Mouse (Mus musculus): ENCODE measurements around the gene Efcab12. TPM values are rescaled to one million over a fixed set of nuclear protein-coding genes. Genes with fewer than 3 reads are reported as not detected.
"Not testable (repeated sequence)": the region's sequence is repeated elsewhere in the genome, so short reads cannot be mapped to it uniquely, and the experiment has no call there.

Efcab12 gene
- total and polyA plus RNA-seq, 3 experiments: 0.04 to 0.54 (median 0.12) TPM

DNA sequence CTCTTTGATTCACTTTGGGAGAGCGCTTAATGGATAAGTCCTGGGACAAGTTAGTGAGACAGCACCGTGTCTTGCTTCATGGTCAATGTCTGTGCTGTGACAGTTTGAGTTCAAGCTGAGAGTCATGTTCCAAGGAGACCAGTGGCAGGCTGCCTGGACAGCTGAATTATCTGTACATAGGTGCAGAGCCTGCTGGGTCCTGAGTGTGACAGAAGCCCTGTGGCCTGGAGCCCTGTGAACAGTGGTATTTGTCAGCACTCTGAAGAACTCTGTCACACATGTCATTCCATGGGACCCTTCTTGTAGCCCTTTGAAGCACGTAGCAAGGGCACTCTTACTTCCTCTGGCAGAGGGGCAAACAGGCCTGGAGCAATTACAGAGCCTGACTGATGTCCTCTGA lies 28.9 kb upstream of the Efcab12 start:
- in situ Hi-C loops (cut with MboI; ENCODE audit: low pct_ligation_motif_present, low pct_unique_long_range_greater_than_20kb, low sequenced_read_pairs); dilution Hi-C loops (cut with MboI; ENCODE audit: extremely low pct_ligation_motif_present, extremely low pct_unique_long_range_greater_than_20kb, low sequenced_read_pairs); H3K27ac ChIP-seq (ENCODE audit: insufficient read depth, low read depth); DNase-seq (ENCODE audit: extremely low read depth); H3K4me2 ChIP-seq (ENCODE audit: insufficient read depth, low read depth, poor library complexity, severe bottlenecking); H3K9me3 ChIP-seq (replicated peaks; ENCODE audit: low read length); H3K27me3 ChIP-seq (replicated peaks); H3K4me1 ChIP-seq (ENCODE audit: control insufficient read depth in 1 of 2, insufficient read depth in 2 of 2); H3K9ac ChIP-seq (ENCODE audit: insufficient read depth, low read depth); H3K4me3 ChIP-seq (replicated peaks in 1 of 3; ENCODE audit: low read depth in 2 of 3, low read length in 2 of 3, poor library complexity in 1 of 3); H3K79me2 ChIP-seq (replicated peaks; ENCODE audit: control insufficient read depth, extremely low read depth, insufficient read depth, poor library complexity, severe bottlenecking): not testable (repeated sequence)
- H3K36me3 ChIP-seq (replicated peaks in 1 of 2; ENCODE audit: control insufficient read depth in 1 of 2, insufficient read depth in 1 of 2, low read length in 1 of 2): peaks cover 0 to 12% of the 10 kb centered on the region in 2 experiments

DNA sequence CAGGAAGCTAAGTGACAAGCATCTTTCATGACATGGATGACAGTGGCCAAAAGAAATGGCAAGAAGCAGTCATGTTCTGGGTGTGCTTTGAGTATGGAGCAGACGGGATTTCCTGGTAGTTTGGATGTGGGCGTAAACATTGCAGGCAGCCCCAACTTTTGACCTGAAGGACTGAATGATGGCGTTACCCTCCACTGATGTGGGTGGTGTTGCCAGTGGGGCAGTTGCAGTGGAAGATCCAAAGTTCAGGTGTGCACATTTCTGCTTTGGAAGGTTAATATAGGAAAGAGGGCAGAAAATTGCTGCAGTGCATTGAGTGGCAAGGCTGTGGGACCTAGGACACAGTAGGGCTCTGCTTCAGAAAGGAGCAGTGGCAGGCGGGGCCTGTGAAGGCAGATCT lies 27.0 kb upstream of the Efcab12 start:
- Histone ChIP-seq H3K9ac (ENCODE audit: insufficient read depth, low read depth) (no peak overlapping the region), H3K4me2 (ENCODE audit: insufficient read depth, low read depth, poor library complexity, severe bottlenecking) (no peak overlapping the region), H3K36me3 (replicated peaks in 1 of 2; ENCODE audit: control insufficient read depth in 1 of 2, insufficient read depth in 1 of 2, low read length in 1 of 2) (peaks cover 0 to 14% of the 10 kb centered on the region in 2 experiments), H3K27ac (ENCODE audit: insufficient read depth, low read depth) (no peak overlapping the region), H3K4me3 (replicated peaks in 1 of 3; ENCODE audit: low read depth in 2 of 3, low read length in 2 of 3, poor library complexity in 1 of 3) (no peak overlapping the region), H3K27me3 (replicated peaks) (no peaks in the 10 kb centered on the region), H3K79me2 (replicated peaks; ENCODE audit: control insufficient read depth, extremely low read depth, insufficient read depth, poor library complexity, severe bottlenecking) (no peaks in the 10 kb centered on the region), H3K9me3 (replicated peaks; ENCODE audit: low read length) (no peaks in the 10 kb centered on the region), H3K4me1 (ENCODE audit: control insufficient read depth in 1 of 2, insufficient read depth in 2 of 2) (no peaks in the 10 kb centered on the region)
- DNase-seq (ENCODE audit: extremely low read depth): no peak
- TF ChIP-seq MYC (IDR thresholded peaks at IDR 0.05; ENCODE audit: low read depth, low read length) (no peak), PAX5 (IDR thresholded peaks at IDR 0.05; ENCODE audit: low read length) (no peak), KAT2A (IDR thresholded peaks at IDR 0.05; ENCODE audit: insufficient replicate concordance, low read length) (no peak), TBP (conservative IDR thresholded peaks at IDR 0.05; ENCODE audit: low read depth, low read length) (no peak), RCOR1 (conservative IDR thresholded peaks at IDR 0.05; ENCODE audit: low read depth, low read length) (no peak), CHD2 (IDR thresholded peaks at IDR 0.05; ENCODE audit: low read length) (no peak), SMC3 (IDR thresholded peaks at IDR 0.05; ENCODE audit: low read depth, low read length) (no peak), CTCF (conservative IDR thresholded peaks at IDR 0.05 in 1 of 2, IDR thresholded peaks at IDR 0.05 in 1 of 2; ENCODE audit: low read depth in 2 of 2, low read length in 2 of 2) (no peak), ELF1 (IDR thresholded peaks at IDR 0.05; ENCODE audit: low read depth, low read length) (no peak), E2F4 (IDR thresholded peaks at IDR 0.05; ENCODE audit: insufficient replicate concordance, low read depth, low read length) (no peak)
- dilution Hi-C loops (cut with MboI; ENCODE audit: extremely low pct_ligation_motif_present, extremely low pct_unique_long_range_greater_than_20kb, low sequenced_read_pairs): no loop called here
- in situ Hi-C loops (cut with MboI; ENCODE audit: low pct_ligation_motif_present, low pct_unique_long_range_greater_than_20kb, low sequenced_read_pairs): no loop called here

DNA sequence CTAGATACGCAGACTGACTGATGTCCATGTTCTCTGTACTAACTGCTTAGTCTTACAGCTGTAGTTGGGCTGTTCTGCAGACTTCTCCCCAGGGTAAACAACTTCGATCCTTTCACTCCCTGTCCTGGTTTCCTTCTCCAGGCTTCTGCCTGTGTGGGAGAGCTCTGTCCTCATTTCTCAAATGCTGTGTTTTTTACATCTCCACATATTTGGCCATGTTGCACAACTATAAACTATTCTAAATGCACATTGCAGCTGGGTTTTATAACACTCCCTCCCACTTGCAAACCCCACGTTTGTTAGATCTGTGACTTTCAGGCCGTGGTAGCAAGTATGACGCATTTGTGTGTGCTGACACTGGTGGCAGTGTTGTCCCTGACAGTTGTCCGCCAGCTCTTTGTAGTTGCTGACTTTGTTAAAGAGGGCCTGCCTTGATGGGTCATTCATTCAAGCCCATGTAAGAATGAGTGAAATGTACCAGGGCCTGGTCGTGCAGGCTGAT lies 25.2 kb upstream of the Efcab12 start:
- H3K36me3 ChIP-seq (replicated peaks in 1 of 2; ENCODE audit: control insufficient read depth in 1 of 2, insufficient read depth in 1 of 2, low read length in 1 of 2): peaks cover 0 to 16% of the 10 kb centered on the region in 2 experiments
- in situ Hi-C loops (cut with MboI; ENCODE audit: low pct_ligation_motif_present, low pct_unique_long_range_greater_than_20kb, low sequenced_read_pairs) (no loop called here), dilution Hi-C loops (cut with MboI; ENCODE audit: extremely low pct_ligation_motif_present, extremely low pct_unique_long_range_greater_than_20kb, low sequenced_read_pairs) (no loop called here)
- no peak overlapping the region for H3K9ac ChIP-seq (ENCODE audit: insufficient read depth, low read depth)
- no peaks in the 10 kb centered on the region for H3K9me3 ChIP-seq (replicated peaks; ENCODE audit: low read length)
- TF ChIP-seq HCFC1 (IDR thresholded peaks at IDR 0.05; ENCODE audit: low read depth, low read length) (no peak), KAT2A (IDR thresholded peaks at IDR 0.05; ENCODE audit: insufficient replicate concordance, low read length) (no peak), NRF1 (IDR thresholded peaks at IDR 0.05; ENCODE audit: low read depth, low read length) (no peak), CHD2 (IDR thresholded peaks at IDR 0.05; ENCODE audit: low read length) (no peak), RCOR1 (conservative IDR thresholded peaks at IDR 0.05; ENCODE audit: low read depth, low read length) (no peak)
- H3K27ac ChIP-seq (ENCODE audit: insufficient read depth, low read depth): no peak overlapping the region
- H3K4me3 ChIP-seq (replicated peaks in 1 of 3; ENCODE audit: low read depth in 2 of 3, low read length in 2 of 3, poor library complexity in 1 of 3): no peak overlapping the region
- H3K79me2 ChIP-seq (replicated peaks; ENCODE audit: control insufficient read depth, extremely low read depth, insufficient read depth, poor library complexity, severe bottlenecking): no peaks in the 10 kb centered on the region
- H3K27me3 ChIP-seq (replicated peaks): no peaks in the 10 kb centered on the region
- no peak overlapping the region for H3K4me2 ChIP-seq (ENCODE audit: insufficient read depth, low read depth, poor library complexity, severe bottlenecking)
- DNase-seq (ENCODE audit: extremely low read depth): no peak
- no peaks in the 10 kb centered on the region for H3K4me1 ChIP-seq (ENCODE audit: control insufficient read depth in 1 of 2, insufficient read depth in 2 of 2)

All from CH12.LX (cell line).